In the genomic region with DNA sequence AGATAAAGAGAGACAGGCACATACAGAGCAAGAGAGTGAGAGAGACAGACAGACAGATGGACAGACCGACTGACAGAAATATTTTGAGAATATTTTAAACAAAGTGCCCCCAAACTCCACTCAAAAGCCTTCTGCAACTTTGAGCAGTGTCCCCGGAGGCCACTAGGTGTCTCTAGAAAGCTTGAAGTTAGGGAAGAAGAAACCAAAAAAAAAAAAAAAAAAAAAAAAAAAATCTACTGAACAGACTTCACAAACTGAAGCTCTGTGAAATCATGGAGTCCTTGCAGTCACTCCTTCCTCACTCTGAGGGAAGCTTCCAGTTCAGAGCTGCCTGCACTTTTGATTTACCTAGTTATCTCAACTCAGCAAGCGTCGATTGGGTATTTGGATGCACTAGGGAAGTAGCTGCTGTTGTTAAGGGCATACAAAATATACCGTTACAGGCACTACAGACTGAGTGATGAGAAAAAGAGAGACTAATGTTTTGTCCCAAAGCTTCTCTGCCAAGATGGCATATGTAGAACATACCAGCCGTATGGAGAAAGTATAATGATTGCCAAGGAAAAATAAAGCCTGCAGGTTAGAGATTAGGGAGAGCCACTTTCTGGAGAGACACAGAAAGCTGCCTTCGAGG, we compare ENCODE assay signal across 8 mouse cellular contexts.
DNase-seq lines count a peak whose midpoint lies in the region; ATAC-seq and TF ChIP-seq lines count a peak whose summit lies in the region.

No protein-coding gene starts in this region.

- H3K4me1 ChIP-seq in heart, embryonic 16.5 days (ENCODE audit: control insufficient read depth, insufficient read depth, low read length) = peaks cover 15% of the 10 kb centered on the region
- no peaks in the 10 kb centered on the region for H3K4me1 ChIP-seq in limb, embryonic 10.5 days

- DNase-seq in left cerebral cortex, adult 18-20 months (ENCODE audit: low spot score in 2 of 2) = peak; percentile 54 to 58
- DNase-seq in left cerebral cortex, adult 11 months (ENCODE audit: low spot score) = no peak
- no peak for DNase-seq in Patski (ENCODE audit: low read depth, low spot score)
- DNase-seq in cerebellum, adult 9-11 months = peak; percentile 44
- peak; percentile 40 for DNase-seq in limb, embryonic 10.5 days (ENCODE audit: low spot score)
- DNase-seq in right cerebral cortex, postnatal 10 days (ENCODE audit: low spot score in 2 of 2) = peak; percentile 52 to 79
- DNase-seq in spleen, postnatal 36 days (ENCODE audit: low spot score in 2 of 2) = no peak

- H3K9ac ChIP-seq in heart, embryonic 16.5 days (ENCODE audit: low read length) = peak overlapping the region; percentile 21; the same call in 1 of the 2 replicates

- no peak overlapping the region for H3K27ac ChIP-seq in heart, embryonic 16.5 days (ENCODE audit: low read length)
- H3K27ac ChIP-seq in limb, embryonic 10.5 days = no peak overlapping the region

- 36% methylated on average over 7 of the region's 7 CpGs for WGBS in heart, embryonic 16.5 days
- WGBS in limb, embryonic 10.5 days = 68% methylated on average over 7 of the region's 7 CpGs

- in situ Hi-C loops in Patski (cut with MboI; ENCODE audit: low pct_unique_long_range_greater_than_20kb) = loop anchor here (5.0 kb wide), 2 partner anchors 98 to 253 kb away; no protein-coding TSS in a partner anchor

- POLR2A ChIA-PET in Patski (lab: Charles Lee) = no interaction called here

- ATAC-seq in Patski = no peak
- ATAC-seq in heart, embryonic 16.5 days (replicated peaks; ENCODE audit: extremely low read depth, insufficient read depth, low FRiP score) = no peak

- no peaks in the 10 kb centered on the region for H3K9me3 ChIP-seq in heart, embryonic 16.5 days (replicated peaks; ENCODE audit: control insufficient read depth, low read length)
- no peaks in the 10 kb centered on the region for H3K9me3 ChIP-seq in limb, embryonic 10.5 days (replicated peaks)

- H3K36me3 ChIP-seq in heart, embryonic 16.5 days (ENCODE audit: control insufficient read depth, insufficient read depth) = no peaks in the 10 kb centered on the region
- no peaks in the 10 kb centered on the region for H3K36me3 ChIP-seq in limb, embryonic 10.5 days

- peak overlapping the region; percentile 29; the same call in 1 of the 2 replicates for H3K4me2 ChIP-seq in heart, embryonic 16.5 days (ENCODE audit: low read depth, low read length)

- no peak overlapping the region for H3K4me3 ChIP-seq in heart, embryonic 16.5 days (ENCODE audit: low read length)
- no peak overlapping the region for H3K4me3 ChIP-seq in limb, embryonic 10.5 days

- TF ChIP-seq CTCF in Patski (IDR thresholded peaks at IDR 0.05) = peak; percentile 42

- no peaks in the 10 kb centered on the region for H3K27me3 ChIP-seq in Patski
- H3K27me3 ChIP-seq in heart, embryonic 16.5 days (ENCODE audit: control insufficient read depth, insufficient read depth, low read length) = no peaks in the 10 kb centered on the region
- H3K27me3 ChIP-seq in limb, embryonic 10.5 days (ENCODE audit: low read depth, poor library complexity, severe bottlenecking) = peaks cover 12% of the 10 kb centered on the region; the same call in 1 of the 2 replicates

- CTCF ChIA-PET in Patski (lab: Charles Lee) = interaction anchor here (0.8 to 1.7 kb wide), 6 partner anchors 8 to 258 kb away, joined by 3 to 10 read pairs (median 4); no protein-coding TSS in a partner anchor

Comparison
In these comparisons a context has a peak if more than half of its experiments do, and no peak if none do; other contexts are left out.
1. DNase-seq: peak in left cerebral cortex, adult 18-20 months (2 of 2), cerebellum, adult 9-11 months (single experiment), limb, embryonic 10.5 days (single experiment) and right cerebral cortex, postnatal 10 days (2 of 2); none in left cerebral cortex, adult 11 months (single experiment), Patski (single experiment) and spleen, postnatal 36 days (0 of 2).